Mouse (Mus musculus): Measurements from ENCODE around the gene Gm10842. TPM values are rescaled to one million over a fixed set of nuclear protein-coding genes. Genes with fewer than 3 reads are reported as not detected.
"Not testable (repeated sequence)": the region's sequence is repeated elsewhere in the genome, so short reads cannot be mapped to it uniquely, and the experiment has no call there.

Gene Gm10842
- total RNA-seq (2022): not detected

GRCm38 (mm10) chr11:105146593-105146992 is at the start of gene Gm10842:
TSS of gene Gm10842 (plus strand) at chr11:105146893.
- no peak for DNase-seq (ENCODE audit: low spot score in 2 of 2)

GRCm38 (mm10) chr11:105112448-105112847 is 34.2 kb upstream of the Gm10842 start:
- DNase-seq (ENCODE audit: low spot score in 2 of 2): not testable (repeated sequence)

GRCm38 (mm10) chr11:105117814-105118213 is 28.9 kb upstream of the Gm10842 start:
- DNase-seq (ENCODE audit: low spot score in 2 of 2): no peak

DNA sequence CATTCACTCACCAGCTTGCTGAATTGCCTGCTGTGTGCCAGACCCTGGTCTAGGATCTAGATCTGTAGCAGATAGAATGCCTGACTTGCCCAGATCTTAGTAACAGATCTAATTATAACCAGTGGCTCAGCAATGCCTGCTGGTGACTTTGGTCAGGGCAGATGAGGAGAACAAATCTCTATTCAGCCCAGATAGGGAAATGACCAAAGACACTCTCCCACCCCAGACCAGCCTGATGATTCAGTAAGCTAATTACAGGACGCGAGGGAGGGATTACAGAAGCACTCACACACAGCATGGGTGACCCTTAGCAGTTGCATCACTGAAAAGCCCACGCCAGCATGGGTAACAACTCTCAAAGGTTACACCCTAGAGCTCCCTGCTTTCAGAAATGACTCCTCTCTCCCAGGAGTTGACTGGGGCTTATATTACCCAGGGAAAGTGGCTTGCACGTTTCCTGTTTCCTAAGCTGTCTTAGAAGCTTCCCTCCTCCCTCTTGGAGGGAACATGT is 26.1 kb upstream of the Gm10842 start:
- DNase-seq (ENCODE audit: low spot score in 2 of 2): no peak

- not testable (repeated sequence) for DNase-seq (ENCODE audit: low spot score in 2 of 2)
Measured at GRCm38 (mm10) chr11:105121792-105122191, 24.9 kb upstream of the Gm10842 start.

DNA sequence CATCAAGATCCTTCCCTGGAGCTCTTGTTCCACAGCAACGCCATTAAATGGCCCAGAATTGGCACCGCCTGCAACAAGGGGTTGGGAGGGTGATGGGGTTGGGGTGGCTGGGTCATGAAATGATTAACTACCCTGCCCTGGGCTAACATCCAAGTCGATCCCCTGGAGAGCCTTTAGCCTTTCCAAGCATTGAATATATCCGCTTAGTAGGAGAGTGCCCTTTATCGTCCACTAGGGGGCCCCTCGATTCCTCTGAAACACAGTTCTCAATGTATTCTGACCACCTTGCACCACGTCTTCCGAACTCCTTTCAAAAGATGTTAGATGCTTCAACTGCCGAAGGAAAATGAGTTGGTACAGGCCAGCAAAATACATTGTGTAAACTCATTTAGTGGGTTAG is 22.7 kb upstream of the Gm10842 start:
- DNase-seq (ENCODE audit: low spot score in 2 of 2): no peak

GRCm38 (mm10) chr11:105125735-105126519 is 20.8 kb upstream of the Gm10842 start, which contains the start of gene Mettl2:
TSS of gene Mettl2 (plus strand) at chr11:105126425.
- DNase-seq (ENCODE audit: low spot score in 2 of 2): peak; percentile 67 to 73

- no peak for DNase-seq (ENCODE audit: low spot score in 2 of 2)
Measured at GRCm38 (mm10) chr11:105126520-105127029, 20.1 kb upstream of the Gm10842 start.

GRCm38 (mm10) chr11:105135692-105136091 is 11.0 kb upstream of the Gm10842 start:
- DNase-seq (ENCODE audit: low spot score in 2 of 2): no peak

DNA sequence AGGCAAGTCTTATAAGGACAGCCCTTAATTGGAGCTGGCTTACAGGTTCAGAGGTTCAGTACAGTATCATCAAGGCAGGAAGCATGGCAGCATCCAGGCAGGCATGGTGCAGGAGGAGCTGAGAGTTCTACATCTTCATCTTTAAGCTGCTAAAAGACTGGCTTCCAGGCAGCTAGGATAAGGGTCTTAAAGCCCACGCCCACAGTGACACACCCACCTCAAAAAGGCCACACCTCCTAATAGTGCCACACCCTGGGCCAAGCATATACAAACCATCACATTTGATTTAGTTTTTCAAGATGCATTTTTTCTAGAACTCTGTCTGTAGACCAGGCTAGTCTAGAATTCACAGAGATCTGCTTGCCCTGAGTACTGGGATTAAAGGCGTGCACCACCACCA is 9.4 kb upstream of the Gm10842 start:
- not testable (repeated sequence) for DNase-seq (ENCODE audit: low spot score in 2 of 2)

DNA sequence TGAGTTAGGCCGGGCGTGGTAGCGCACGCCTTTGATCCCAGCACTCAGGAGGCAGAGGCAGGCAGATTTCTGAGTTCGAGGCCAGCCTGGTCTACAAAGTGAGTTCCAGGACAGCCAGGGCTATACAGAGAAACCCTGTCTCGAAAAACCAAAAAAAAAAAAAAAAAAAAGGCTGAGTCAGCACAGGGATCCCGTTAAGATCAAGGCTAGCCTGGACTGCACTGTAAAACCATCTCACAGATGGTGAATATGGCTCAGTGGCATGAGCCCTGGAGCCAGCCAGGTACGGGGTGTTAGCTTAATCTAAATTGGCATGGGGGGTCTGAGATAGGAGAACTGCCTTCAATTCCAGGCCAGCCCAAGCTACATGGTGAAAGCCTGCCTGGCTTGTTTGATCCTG is 6.2 kb upstream of the Gm10842 start:
- DNase-seq (ENCODE audit: low spot score in 2 of 2): not testable (repeated sequence)

DNA sequence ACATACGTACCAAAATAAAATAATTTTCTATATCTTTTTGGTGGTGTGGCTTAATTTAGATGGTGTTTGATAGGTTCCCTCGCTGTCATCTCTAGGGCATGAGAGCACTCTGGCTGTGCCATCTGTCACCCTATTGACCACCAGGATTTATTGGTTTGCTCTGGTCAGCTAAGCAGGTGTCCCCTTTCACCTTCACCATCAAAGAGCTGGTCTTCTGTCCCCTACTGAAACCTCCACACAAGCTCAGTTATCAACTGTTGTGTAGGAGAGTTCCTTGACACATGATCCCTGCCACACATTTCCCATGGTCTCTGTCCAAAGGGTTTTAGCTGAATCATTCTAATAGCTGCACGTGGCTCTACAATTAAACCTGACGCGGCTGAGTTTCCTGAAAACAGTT is 5.6 kb upstream of the Gm10842 start:
- DNase-seq (ENCODE audit: low spot score in 2 of 2): no peak

DNA sequence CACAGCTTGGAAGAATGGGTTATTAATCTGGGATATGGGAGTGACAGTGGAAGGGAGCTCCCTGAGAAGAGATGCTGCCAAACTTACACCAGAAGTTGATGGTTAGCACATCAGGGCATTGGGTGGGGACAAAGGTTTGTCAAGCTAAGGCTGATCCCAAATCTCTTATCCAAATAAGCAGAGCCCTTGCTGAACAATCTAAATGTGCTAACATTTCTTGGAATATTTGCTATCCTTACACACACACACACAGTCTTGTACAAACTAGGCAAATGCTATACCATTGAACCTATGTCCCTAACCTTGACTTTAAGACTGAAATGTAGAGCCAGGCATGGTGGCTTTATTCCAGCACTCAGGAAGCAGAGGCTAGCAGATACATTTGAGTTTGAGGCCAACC is 3.1 kb upstream of the Gm10842 start:
- DNase-seq (ENCODE audit: low spot score in 2 of 2): no peak

GRCm38 (mm10) chr11:105144084-105144483 is 2.6 kb upstream of the Gm10842 start:
- no peak for DNase-seq (ENCODE audit: low spot score in 2 of 2)

DNA sequence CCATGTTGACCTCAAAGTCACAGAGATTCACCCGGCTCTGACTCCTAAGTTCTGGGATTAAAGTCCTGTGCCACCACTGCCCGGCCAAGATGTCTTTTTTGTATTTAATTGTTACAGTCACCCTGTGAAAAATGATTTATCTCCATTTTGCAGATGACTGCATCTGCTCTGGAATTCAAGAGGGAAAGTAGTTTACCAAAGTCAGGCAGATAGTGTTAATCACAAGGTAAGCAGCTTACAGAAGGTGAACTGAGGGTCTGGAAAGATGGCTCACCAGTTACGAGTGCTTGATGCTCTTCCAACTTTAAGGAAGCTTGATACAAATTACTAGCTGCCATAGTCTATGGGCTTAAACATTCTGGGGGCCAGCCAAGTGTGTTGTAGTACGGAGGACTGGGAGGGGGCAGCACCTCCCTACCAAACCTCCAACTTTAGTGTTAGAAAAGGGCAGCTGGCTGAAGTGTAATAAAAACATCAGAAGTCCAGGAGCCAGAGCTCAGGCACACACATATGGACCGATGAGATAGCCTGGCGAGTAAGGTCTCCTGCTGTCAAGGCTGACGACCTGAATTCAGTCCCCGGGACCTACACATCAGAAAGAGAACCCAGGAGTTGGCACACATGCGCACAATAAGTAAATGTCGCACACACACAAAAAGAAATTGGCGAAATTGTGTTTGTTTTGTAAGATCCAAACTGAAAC is 2.0 kb upstream of the Gm10842 start:
- no peak for DNase-seq (ENCODE audit: low spot score in 2 of 2)

DNA sequence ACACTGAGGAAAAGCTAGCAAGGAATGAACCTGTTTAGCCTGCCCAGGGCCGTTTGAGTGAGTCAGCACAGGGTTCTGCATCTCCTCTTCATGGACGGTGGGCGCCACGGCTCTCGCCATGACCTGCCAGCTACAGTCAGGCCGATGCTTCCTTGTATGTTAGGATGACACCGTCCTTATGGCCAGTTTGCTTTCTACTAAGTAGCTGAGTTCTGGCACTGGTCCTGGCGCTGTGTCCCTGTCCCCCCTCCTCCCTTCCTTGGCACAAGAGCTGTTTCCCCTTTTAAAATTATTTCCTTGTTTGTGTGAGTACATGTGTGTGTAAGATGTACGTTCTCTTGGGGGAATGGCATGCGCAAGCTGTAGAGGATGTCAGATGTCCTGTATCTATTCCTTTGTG is 1.5 kb upstream of the Gm10842 start:
- DNase-seq (ENCODE audit: low spot score in 2 of 2): no peak

DNA sequence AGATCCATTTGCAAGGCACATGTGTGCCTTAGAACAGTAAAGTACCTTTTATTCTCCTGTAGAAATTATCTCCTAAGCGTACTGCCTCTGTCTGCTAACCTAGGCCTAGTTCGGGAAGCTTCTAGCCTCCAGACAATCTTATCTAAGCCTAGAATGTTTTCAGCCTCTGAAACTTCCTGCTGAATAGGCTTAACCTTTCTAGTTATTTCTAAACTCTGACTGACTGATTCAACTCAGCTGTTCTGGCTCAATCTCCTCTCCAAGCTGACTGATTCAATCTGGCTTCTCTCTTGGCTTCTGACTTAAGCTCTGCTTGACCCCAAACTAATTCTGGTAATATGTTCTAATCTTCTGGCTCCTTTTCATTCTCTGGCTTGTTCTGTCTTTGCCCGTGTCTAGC is 2.7 kb downstream of the Gm10842 start:
- no peak for DNase-seq (ENCODE audit: low spot score in 2 of 2)

DNA sequence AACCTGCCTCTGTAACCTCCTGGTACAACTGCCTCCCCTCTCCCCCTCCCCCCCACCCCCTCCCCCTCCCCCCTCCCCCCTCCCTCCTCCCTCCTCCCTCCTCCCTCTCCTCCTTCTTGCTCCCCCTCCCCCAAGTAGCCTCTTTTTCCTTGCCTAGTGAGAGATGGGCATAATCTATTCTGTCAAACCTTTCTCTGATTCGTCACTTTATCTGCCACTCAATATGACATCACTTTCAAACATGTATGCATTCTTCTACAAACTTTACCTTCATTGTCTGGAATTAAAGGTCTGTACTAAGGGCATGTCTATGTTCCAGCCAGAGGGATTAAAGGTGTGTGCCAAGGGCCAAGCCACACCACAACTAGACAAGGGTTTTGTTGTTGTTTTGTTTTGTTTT is 3.1 kb downstream of the Gm10842 start:
- no peak for DNase-seq (ENCODE audit: low spot score in 2 of 2)

- no peak for DNase-seq (ENCODE audit: low spot score in 2 of 2)
Measured at GRCm38 (mm10) chr11:105150691-105151090, 4.0 kb downstream of the Gm10842 start.

DNA sequence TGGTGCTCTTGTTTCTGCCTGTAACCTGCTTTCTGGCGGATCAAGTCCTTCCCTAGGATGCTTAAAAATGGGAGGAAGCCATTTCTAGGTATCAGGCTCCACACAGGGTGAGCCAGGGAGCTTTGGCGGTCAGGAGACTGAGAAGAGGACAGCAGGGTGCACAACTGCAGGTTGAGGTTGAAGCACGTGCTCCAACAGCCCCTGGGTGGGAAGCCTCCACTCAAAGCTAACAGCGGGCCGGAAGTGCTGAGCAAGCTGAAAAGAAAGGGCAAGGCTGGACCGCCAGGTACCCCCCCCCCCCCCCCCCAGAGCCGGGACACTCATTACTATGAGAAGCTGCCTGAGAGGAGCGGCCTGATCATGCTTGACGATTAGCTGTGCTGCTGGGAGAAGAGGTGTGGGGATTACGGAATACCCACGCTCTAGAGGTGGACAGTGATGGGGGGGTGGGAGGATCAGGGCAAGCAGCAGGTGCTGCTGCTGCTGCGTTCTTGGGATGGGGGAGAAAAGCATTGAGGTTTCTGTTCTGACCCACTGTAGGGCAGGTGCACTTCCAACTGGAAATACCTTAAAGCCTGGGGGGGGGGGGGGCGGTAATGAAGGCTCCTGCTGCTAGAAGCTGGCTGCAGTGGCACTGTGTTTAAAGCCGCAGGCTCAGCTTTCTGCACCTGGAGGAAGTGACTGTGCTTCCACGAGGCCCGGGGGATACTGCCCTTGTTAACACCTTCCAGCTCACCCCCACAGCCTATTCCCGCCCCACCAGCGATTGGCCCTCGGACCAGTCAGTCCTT is 4.7 kb downstream of the Gm10842 start:
- DNase-seq (ENCODE audit: low spot score in 2 of 2): no peak

- no peak for DNase-seq (ENCODE audit: low spot score in 2 of 2)
Measured at GRCm38 (mm10) chr11:105152017-105152300, 5.3 kb downstream of the Gm10842 start.

Measured in left cerebral cortex, adult 8-10 months (tissue).